Mouse (Mus musculus) liver, postnatal 0 days (tissue): Measurements from ENCODE around the gene Cep295.

Experiments
- CTCF ChIP-seq: sonication (generic); IDR thresholded peaks from 2 replicates; pipeline ENCODE4 v1.5.1; 2016; ENCODE audit warnings: antibody characterized with exemption, low read depth
- EP300 ChIP-seq: IDR thresholded peaks from 2 replicates; pipeline ENCODE4 v1.6.1; 2016; ENCODE audit warnings: antibody characterized with exemption, low read depth, mild to moderate bottlenecking

GRCm38 (mm10) chr9:15298451-15298850 lies 59.1 kb downstream of the Cep295 start:
- TF ChIP-seq CTCF (no peak), EP300 (no peak)
